In genomic region chr17:56007444-56008355, GRCm38 (mm10) we compare ENCODE assay signal across 8 mouse cellular contexts. TPM values are rescaled to one million over a fixed set of nuclear protein-coding genes. Genes with fewer than 3 reads are reported as not detected.
DNase-seq lines count a peak whose midpoint lies in the region; ATAC-seq and TF ChIP-seq lines count a peak whose summit lies in the region.

No protein-coding gene starts in this region.

- peak overlapping the region; percentile 40; the same call in 1 of the 2 replicates for H3K9ac ChIP-seq in limb, embryonic 14.5 days (ENCODE audit: low read depth, low read length, severe bottlenecking)
- peak overlapping the region; percentile 58 for H3K9ac ChIP-seq in stomach, embryonic 16.5 days (ENCODE audit: low read length)

- 31% methylated on average over 13 of the region's 14 CpGs for WGBS in limb, embryonic 14.5 days
- 22% methylated on average over 13 of the region's 14 CpGs for WGBS in stomach, embryonic 16.5 days

- H3K4me3 ChIP-seq in testis, adult 2 months (ENCODE audit: control insufficient read depth, low read depth, low read length) = peak overlapping the region; percentile 59
- H3K4me3 ChIP-seq in limb, embryonic 14.5 days (replicated peaks; ENCODE audit: low read length) = peak overlapping the region; percentile 82
- peak overlapping the region; percentile 86 for H3K4me3 ChIP-seq in stomach, embryonic 16.5 days (replicated peaks; ENCODE audit: low read length)

- H3K36me3 ChIP-seq in testis, adult 2 months (ENCODE audit: control insufficient read depth, insufficient read depth, low read length) = no peaks in the 10 kb centered on the region
- H3K36me3 ChIP-seq in limb, embryonic 14.5 days (ENCODE audit: control insufficient read depth, insufficient read depth, low read length) = peaks cover 14% of the 10 kb centered on the region
- H3K36me3 ChIP-seq in stomach, embryonic 16.5 days (ENCODE audit: control insufficient read depth, insufficient read depth, low read length) = peaks cover 11% of the 10 kb centered on the region

- H3K4me2 ChIP-seq in limb, embryonic 14.5 days (replicated peaks; ENCODE audit: low read depth, low read length, severe bottlenecking) = peak overlapping the region; percentile 100
- peak overlapping the region; percentile 100 for H3K4me2 ChIP-seq in stomach, embryonic 16.5 days (ENCODE audit: low read depth, low read length)

- H3K27ac ChIP-seq in testis, adult 2 months (ENCODE audit: control insufficient read depth, insufficient read depth, low read depth, low read length) = peak overlapping the region; percentile 65
- H3K27ac ChIP-seq in limb, embryonic 14.5 days (replicated peaks; ENCODE audit: low read depth, low read length) = peak overlapping the region; percentile 72; the same call in 1 of the 2 replicates
- peak overlapping the region; percentile 96 for H3K27ac ChIP-seq in stomach, embryonic 16.5 days (ENCODE audit: low read length)

- TF ChIP-seq CTCF in testis, adult 2 months (IDR thresholded peaks at IDR 0.05; ENCODE audit: control insufficient read depth, insufficient read depth, insufficient replicate concordance, low read depth, low read length) = no peak

- no peak for TF ChIP-seq POLR2A in testis, adult 2 months (IDR thresholded peaks at IDR 0.05; ENCODE audit: control insufficient read depth, low read depth, low read length)
- no peak for TF ChIP-seq POLR2A in limb, embryonic 14.5 days (IDR thresholded peaks at IDR 0.05; ENCODE audit: borderline replicate concordance, extremely low read depth, insufficient read depth, insufficient read length)

- no peaks in the 10 kb centered on the region for H3K27me3 ChIP-seq in testis, adult 2 months (ENCODE audit: control insufficient read depth, insufficient read depth, low read length)
- H3K27me3 ChIP-seq in limb, embryonic 14.5 days (ENCODE audit: control insufficient read depth, insufficient read depth, low read length) = no peaks in the 10 kb centered on the region
- no peaks in the 10 kb centered on the region for H3K27me3 ChIP-seq in stomach, embryonic 16.5 days (ENCODE audit: control insufficient read depth, insufficient read depth, low read length)

- no peak; the same call in 1 of the 2 replicates for ATAC-seq in limb, embryonic 14.5 days (ENCODE audit: low FRiP score, low read depth)
- ATAC-seq in stomach, embryonic 16.5 days (ENCODE audit: insufficient read depth, low FRiP score) = peak; percentile 2; the same call in 1 of the 2 replicates

- H3K4me1 ChIP-seq in testis, adult 2 months (ENCODE audit: control insufficient read depth, insufficient read depth, low read length) = peaks cover 36% of the 10 kb centered on the region
- peaks cover 14% of the 10 kb centered on the region for H3K4me1 ChIP-seq in limb, embryonic 14.5 days (ENCODE audit: control insufficient read depth, insufficient read depth, low read length)
- peaks cover 21% of the 10 kb centered on the region for H3K4me1 ChIP-seq in stomach, embryonic 16.5 days (ENCODE audit: control insufficient read depth, insufficient read depth, low read length)

- peak; percentile 9 for DNase-seq in adrenal gland, postnatal 14 days
- DNase-seq in adrenal gland, postnatal 25 days = no peak
- no peak for DNase-seq in testis, postnatal 10 days (ENCODE audit: low spot score)
- DNase-seq in limb, embryonic 14.5 days (ENCODE audit: low spot score) = no peak
- DNase-seq in frontal cortex, postnatal 25 days (ENCODE audit: low spot score in 2 of 2) = no peak
- no peak for DNase-seq in cerebellum, adult 8-10 months

- H3K9me3 ChIP-seq in limb, embryonic 14.5 days (ENCODE audit: control insufficient read depth, low read length) = no peaks in the 10 kb centered on the region
- no peaks in the 10 kb centered on the region for H3K9me3 ChIP-seq in stomach, embryonic 16.5 days (replicated peaks; ENCODE audit: control insufficient read depth, low read length)

RNA-seq across cellular contexts. Expression of gene Mpnd, which starts 2.2 kb away (rescaled TPM):
- 86.1 and 91.1 TPM in 2 replicates for total RNA-seq in adrenal gland, postnatal 14 days (2021)
- total RNA-seq in adrenal gland, postnatal 25 days (2021) = 119 and 129 TPM in 2 replicates
- 12.7 and 13.1 TPM in 2 replicates for polyA plus RNA-seq in testis, adult 2 months (2012; rRNA removed)
- 118 and 148 TPM in 2 replicates for polyA plus RNA-seq in limb, embryonic 14.5 days (2012; rRNA removed)
- 101 and 114 TPM in 2 replicates for polyA plus RNA-seq in limb, embryonic 14.5 days (2014; fragmentation: Nextera tagmentation; extraction: Ambion mirVana)
- 52.0 and 60.7 TPM in 2 replicates for polyA plus RNA-seq in stomach, embryonic 16.5 days (2015; fragmentation: Nextera tagmentation; extraction: Ambion mirVana)

RNA-seq across cellular contexts. Expression of gene Stap2, which starts 2.3 kb away (rescaled TPM):
- 14.5 and 14.6 TPM in 2 replicates for total RNA-seq in adrenal gland, postnatal 14 days (2021)
- 7.7 and 8.3 TPM in 2 replicates for total RNA-seq in adrenal gland, postnatal 25 days (2021)
- 18.4 and 19.1 TPM in 2 replicates for polyA plus RNA-seq in testis, adult 2 months (2012; rRNA removed)
- 14.7 TPM in 2 replicates for polyA plus RNA-seq in limb, embryonic 14.5 days (2012; rRNA removed)
- 14.4 and 18.7 TPM in 2 replicates for polyA plus RNA-seq in limb, embryonic 14.5 days (2014; fragmentation: Nextera tagmentation; extraction: Ambion mirVana)
- polyA plus RNA-seq in stomach, embryonic 16.5 days (2015; fragmentation: Nextera tagmentation; extraction: Ambion mirVana) = 41.2 and 53.7 TPM in 2 replicates

RNA-seq across cellular contexts. Expression of gene Fsd1, which starts 21.4 kb away (rescaled TPM):
- total RNA-seq in adrenal gland, postnatal 14 days (2021) = 1.6 and 2.9 TPM in 2 replicates
- 1.5 and 2.2 TPM in 2 replicates for total RNA-seq in adrenal gland, postnatal 25 days (2021)
- 2.3 and 2.4 TPM in 2 replicates for polyA plus RNA-seq in testis, adult 2 months (2012; rRNA removed)
- polyA plus RNA-seq in limb, embryonic 14.5 days (2012; rRNA removed) = 27.5 and 29.4 TPM in 2 replicates
- 14.2 and 18.7 TPM in 2 replicates for polyA plus RNA-seq in limb, embryonic 14.5 days (2014; fragmentation: Nextera tagmentation; extraction: Ambion mirVana)
- polyA plus RNA-seq in stomach, embryonic 16.5 days (2015; fragmentation: Nextera tagmentation; extraction: Ambion mirVana) = 9.9 and 13.9 TPM in 2 replicates

RNA-seq across cellular contexts. Expression of gene Sh3gl1, which starts 28.7 kb away (rescaled TPM):
- 46.2 and 53.7 TPM in 2 replicates for total RNA-seq in adrenal gland, postnatal 14 days (2021)
- total RNA-seq in adrenal gland, postnatal 25 days (2021) = 51.5 and 57.1 TPM in 2 replicates
- polyA plus RNA-seq in testis, adult 2 months (2012; rRNA removed) = 91.9 and 105 TPM in 2 replicates
- 176 and 194 TPM in 2 replicates for polyA plus RNA-seq in limb, embryonic 14.5 days (2012; rRNA removed)
- 166 and 178 TPM in 2 replicates for polyA plus RNA-seq in limb, embryonic 14.5 days (2014; fragmentation: Nextera tagmentation; extraction: Ambion mirVana)
- polyA plus RNA-seq in stomach, embryonic 16.5 days (2015; fragmentation: Nextera tagmentation; extraction: Ambion mirVana) = 145 and 154 TPM in 2 replicates

RNA-seq across cellular contexts. Expression of gene Chaf1a, which starts 32.5 kb away (rescaled TPM):
- total RNA-seq in adrenal gland, postnatal 14 days (2021) = 8.3 and 10.2 TPM in 2 replicates
- total RNA-seq in adrenal gland, postnatal 25 days (2021) = 8.2 and 9.8 TPM in 2 replicates
- 70.3 and 71.8 TPM in 2 replicates for polyA plus RNA-seq in testis, adult 2 months (2012; rRNA removed)
- polyA plus RNA-seq in limb, embryonic 14.5 days (2012; rRNA removed) = 22.8 and 25.1 TPM in 2 replicates
- 18.4 and 19.3 TPM in 2 replicates for polyA plus RNA-seq in limb, embryonic 14.5 days (2014; fragmentation: Nextera tagmentation; extraction: Ambion mirVana)
- 16.3 and 17.8 TPM in 2 replicates for polyA plus RNA-seq in stomach, embryonic 16.5 days (2015; fragmentation: Nextera tagmentation; extraction: Ambion mirVana)
